ENCODE assay signal across 8 mouse cellular contexts in genomic region chr1:76283322-76283721, GRCm38 (mm10).
DNase-seq lines count a peak whose midpoint lies in the region; ATAC-seq lines count a peak whose summit lies in the region.

No protein-coding gene starts in this region.

- intact Hi-C loops in heart, postnatal 10 days (cut with DNase I), result no loop called here

- no peak overlapping the region for H3K9ac ChIP-seq in heart, embryonic 12.5 days
- H3K9ac ChIP-seq in stomach, embryonic 16.5 days (ENCODE audit: low read length), result no peak overlapping the region

- H3K9me3 ChIP-seq in heart, embryonic 12.5 days (replicated peaks), result no peaks in the 10 kb centered on the region
- no peaks in the 10 kb centered on the region for H3K9me3 ChIP-seq in heart, embryonic 10.5 days
- no peaks in the 10 kb centered on the region for H3K9me3 ChIP-seq in stomach, embryonic 16.5 days (replicated peaks; ENCODE audit: control insufficient read depth, low read length)
- H3K9me3 ChIP-seq in hindbrain, embryonic 10.5 days, result no peaks in the 10 kb centered on the region

- H3K27ac ChIP-seq in heart, embryonic 12.5 days (ENCODE audit: poor library complexity, severe bottlenecking), result no peak overlapping the region
- H3K27ac ChIP-seq in heart, embryonic 10.5 days, result no peak overlapping the region
- H3K27ac ChIP-seq in stomach, embryonic 16.5 days (ENCODE audit: low read length), result no peak overlapping the region
- no peak overlapping the region for H3K27ac ChIP-seq in hindbrain, embryonic 10.5 days

- no peaks in the 10 kb centered on the region for H3K27me3 ChIP-seq in heart, embryonic 12.5 days (replicated peaks)
- H3K27me3 ChIP-seq in heart, embryonic 10.5 days (ENCODE audit: insufficient read depth, poor library complexity, severe bottlenecking), result no peaks in the 10 kb centered on the region
- no peaks in the 10 kb centered on the region for H3K27me3 ChIP-seq in stomach, embryonic 16.5 days (ENCODE audit: control insufficient read depth, insufficient read depth, low read length)
- H3K27me3 ChIP-seq in hindbrain, embryonic 10.5 days (ENCODE audit: insufficient read depth, poor library complexity, severe bottlenecking), result no peaks in the 10 kb centered on the region

- H3K4me2 ChIP-seq in heart, embryonic 12.5 days, result no peak overlapping the region
- no peak overlapping the region for H3K4me2 ChIP-seq in stomach, embryonic 16.5 days (ENCODE audit: low read depth, low read length)

- H3K4me1 ChIP-seq in heart, embryonic 12.5 days (replicated peaks), result peaks cover 3% of the 10 kb centered on the region
- H3K4me1 ChIP-seq in heart, embryonic 10.5 days, result no peaks in the 10 kb centered on the region
- H3K4me1 ChIP-seq in stomach, embryonic 16.5 days (ENCODE audit: control insufficient read depth, insufficient read depth, low read length), result 0 out of 2 replicates have a peak, but pooled peaks cover 2% of the 10 kb centered on the region
- H3K4me1 ChIP-seq in hindbrain, embryonic 10.5 days (replicated peaks), result no peaks in the 10 kb centered on the region

- H3K4me3 ChIP-seq in heart, embryonic 12.5 days, result no peak overlapping the region
- H3K4me3 ChIP-seq in heart, embryonic 10.5 days, result no peak overlapping the region
- no peak overlapping the region for H3K4me3 ChIP-seq in stomach, embryonic 16.5 days (replicated peaks; ENCODE audit: low read length)
- H3K4me3 ChIP-seq in hindbrain, embryonic 10.5 days, result no peak overlapping the region

- WGBS in heart, embryonic 12.5 days, result 26% methylated on average over 3 of the region's 3 CpGs
- WGBS in heart, embryonic 10.5 days, result 60% methylated on average over 3 of the region's 3 CpGs
- WGBS in stomach, embryonic 16.5 days, result 27% methylated on average over 3 of the region's 3 CpGs
- WGBS in hindbrain, embryonic 10.5 days, result 58% methylated on average over 3 of the region's 3 CpGs

- ATAC-seq in heart, embryonic 12.5 days (ENCODE audit: insufficient number of reproducible peaks, low FRiP score), result 0 out of 2 replicates have a peak, but pooled peaks have one; percentile 59
- peak; percentile 29; the same call in 1 of the 2 replicates for ATAC-seq in stomach, embryonic 16.5 days (ENCODE audit: insufficient read depth, low FRiP score)

- no peak for DNase-seq in heart, embryonic 10.5 days (ENCODE audit: low spot score)
- DNase-seq in retina, postnatal 1 day, result peak; percentile 6
- DNase-seq in retina, embryonic 14.5 days (ENCODE audit: low spot score), result no peak
- DNase-seq in heart, postnatal 10 days, result peak; percentile 61 to 70
- DNase-seq in cerebellum, adult 11 months, result no peak
- no peak for DNase-seq in hindbrain, embryonic 10.5 days (ENCODE audit: low spot score)

- H3K36me3 ChIP-seq in heart, embryonic 12.5 days, result no peaks in the 10 kb centered on the region
- H3K36me3 ChIP-seq in heart, embryonic 10.5 days, result no peaks in the 10 kb centered on the region
- H3K36me3 ChIP-seq in stomach, embryonic 16.5 days (ENCODE audit: control insufficient read depth, insufficient read depth, low read length), result no peaks in the 10 kb centered on the region
- no peaks in the 10 kb centered on the region for H3K36me3 ChIP-seq in hindbrain, embryonic 10.5 days

Comparison
In these comparisons a context has a peak if more than half of its experiments do, and no peak if none do; other contexts are left out.
1. DNase-seq: peak in retina, postnatal 1 day (single experiment) and heart, postnatal 10 days (2 of 2); none in heart, embryonic 10.5 days (single experiment), retina, embryonic 14.5 days (single experiment), cerebellum, adult 11 months (single experiment) and hindbrain, embryonic 10.5 days (single experiment).